Mouse (Mus musculus) mature B cell (primary cell): ENCODE measurements around the gene Vcp.

Experiments
- in situ Hi-C: fragments of 300-500 bp; cut with MboI; formaldehyde crosslinking; loops from 2 replicates; pipeline ENCODE4 v1.14.3; 2019

Gene Vcp

GRCm38 (mm10) chr4:42969304-42969703 lies 31.0 kb downstream of the Vcp start, which contains the start of gene 1700022I11Rik:
TSS of gene 1700022I11Rik (plus strand) at chr4:42969604.
- in situ Hi-C loops = no loop called here

- in situ Hi-C loops = no loop called here
Measured at GRCm38 (mm10) chr4:42965039-42965719, 35.1 kb downstream of the Vcp start.

- in situ Hi-C loops = no loop called here
Measured at GRCm38 (mm10) chr4:42963480-42963879, 36.8 kb downstream of the Vcp start.

GRCm38 (mm10) chr4:42961592-42961991 lies 38.7 kb downstream of the Vcp start:
- in situ Hi-C loops = no loop called here

- in situ Hi-C loops = no loop called here
Measured at GRCm38 (mm10) chr4:42959382-42959781, 40.9 kb downstream of the Vcp start.

GRCm38 (mm10) chr4:42958942-42959341 lies 41.4 kb downstream of the Vcp start:
- in situ Hi-C loops = no loop called here

- in situ Hi-C loops = no loop called here
Measured at GRCm38 (mm10) chr4:42957979-42958378, 42.3 kb downstream of the Vcp start.

- in situ Hi-C loops = no loop called here
Measured at GRCm38 (mm10) chr4:42957306-42957705, 43.0 kb downstream of the Vcp start.

GRCm38 (mm10) chr4:42956581-42956980 lies 43.7 kb downstream of the Vcp start:
- in situ Hi-C loops = no loop called here

GRCm38 (mm10) chr4:42955200-42955599 lies 45.1 kb downstream of the Vcp start:
- in situ Hi-C loops = no loop called here

GRCm38 (mm10) chr4:42954297-42954696 lies 46.0 kb downstream of the Vcp start:
- in situ Hi-C loops = no loop called here

GRCm38 (mm10) chr4:42953435-42954094 lies 46.7 kb downstream of the Vcp start:
- in situ Hi-C loops = no loop called here

GRCm38 (mm10) chr4:42952563-42952962 lies 47.7 kb downstream of the Vcp start:
- in situ Hi-C loops = no loop called here

- in situ Hi-C loops = no loop called here
Measured at GRCm38 (mm10) chr4:42951206-42952195, 48.8 kb downstream of the Vcp start.

GRCm38 (mm10) chr4:42950065-42950558 lies 50.2 kb downstream of the Vcp start:
- in situ Hi-C loops = no loop called here

- in situ Hi-C loops = no loop called here
Measured at GRCm38 (mm10) chr4:42949676-42950051, 50.6 kb downstream of the Vcp start, which contains the start of gene Dnajb5. TSS of gene Dnajb5 (plus strand) at chr4:42949814.

- in situ Hi-C loops = no loop called here
Measured at GRCm38 (mm10) chr4:42949051-42949675, 51.1 kb downstream of the Vcp start.

GRCm38 (mm10) chr4:42948527-42948926 lies 51.8 kb downstream of the Vcp start:
- in situ Hi-C loops = no loop called here

- in situ Hi-C loops = no loop called here
Measured at GRCm38 (mm10) chr4:42946733-42947290, 53.5 kb downstream of the Vcp start.

GRCm38 (mm10) chr4:42945952-42946351 lies 54.4 kb downstream of the Vcp start:
- in situ Hi-C loops = no loop called here

GRCm38 (mm10) chr4:42945445-42945844 lies 54.9 kb downstream of the Vcp start:
- in situ Hi-C loops = no loop called here
